Mouse (Mus musculus) embryonic facial prominence, embryonic 15.5 days (tissue): ENCODE results near the gene D330045A20Rik. TPM values are rescaled to one million over a fixed set of nuclear protein-coding genes. Genes with fewer than 3 reads are reported as not detected.
"Not testable (repeated sequence)": the region's sequence is repeated elsewhere in the genome, so short reads cannot be mapped to it uniquely, and the experiment has no call there.

Experiments used
- ATAC-seq: fragments of 200-750 bp; cut with Nextera tagmentation; 2 replicates; pipeline ENCODE4 v1.8.0; 2017; ENCODE audit warnings: low read depth, moderate TSS enrichment; ENCODE audit not compliant: insufficient number of reproducible peaks, low FRiP score, low TSS enrichment
- H3K27ac ChIP-seq: fragments of 300-500 bp; sonication (generic); replicated peaks from 2 replicates; pipeline ENCODE4 v1.5.1; 2015; ENCODE audit warnings: mild to moderate bottlenecking, inconsistent platforms
- H3K27me3 ChIP-seq: fragments of 300-500 bp; sonication (generic); 2 replicates; pipeline ENCODE4 v1.6.1; 2015; ENCODE audit warnings: inconsistent platforms
- H3K36me3 ChIP-seq: fragments of 300-500 bp; sonication (generic); 2 replicates; pipeline ENCODE4 v1.6.1; 2015; ENCODE audit warnings: mild to moderate bottlenecking, inconsistent platforms
- H3K4me1 ChIP-seq: fragments of 300-500 bp; sonication (generic); 2 replicates; pipeline ENCODE4 v1.6.1; 2015; ENCODE audit warnings: inconsistent platforms
- H3K4me2 ChIP-seq: fragments of 300-500 bp; sonication (generic); replicated peaks from 2 replicates; pipeline ENCODE4 v1.6.1; 2015; ENCODE audit warnings: mild to moderate bottlenecking, inconsistent platforms
- H3K4me3 ChIP-seq: fragments of 300-500 bp; sonication (generic); replicated peaks from 2 replicates; pipeline ENCODE4 v1.5.1; 2015; ENCODE audit warnings: mild to moderate bottlenecking, inconsistent platforms
- H3K9ac ChIP-seq: fragments of 300-500 bp; sonication (generic); 2 replicates; pipeline ENCODE4 v1.6.1; 2015; ENCODE audit warnings: inconsistent platforms
- H3K9me3 ChIP-seq: fragments of 300-500 bp; sonication (generic); replicated peaks from 2 replicates; pipeline ENCODE4 v1.6.1; 2016; ENCODE audit warnings: inconsistent platforms
- WGBS: fragments of 180-500 bp; shearing (Covaris S2); methylation state at CpG from one replicate; pipeline ENCODE4 v1.1.7; 2015; 5-methylcytosine and 5-hydroxymethylcytosine counted together
- polyA plus RNA-seq: library from polyadenylated mRNA; unstranded; fragments of >200 nt; fragmentation: Nextera tagmentation; extraction: Ambion mirVana; gene quantifications from 2 replicates; pipeline ENCODE4 v1.2.1, GENCODE M21; 2015

Gene D330045A20Rik
- polyA plus RNA-seq: 0.77 and 0.95 TPM in 2 replicates

DNA sequence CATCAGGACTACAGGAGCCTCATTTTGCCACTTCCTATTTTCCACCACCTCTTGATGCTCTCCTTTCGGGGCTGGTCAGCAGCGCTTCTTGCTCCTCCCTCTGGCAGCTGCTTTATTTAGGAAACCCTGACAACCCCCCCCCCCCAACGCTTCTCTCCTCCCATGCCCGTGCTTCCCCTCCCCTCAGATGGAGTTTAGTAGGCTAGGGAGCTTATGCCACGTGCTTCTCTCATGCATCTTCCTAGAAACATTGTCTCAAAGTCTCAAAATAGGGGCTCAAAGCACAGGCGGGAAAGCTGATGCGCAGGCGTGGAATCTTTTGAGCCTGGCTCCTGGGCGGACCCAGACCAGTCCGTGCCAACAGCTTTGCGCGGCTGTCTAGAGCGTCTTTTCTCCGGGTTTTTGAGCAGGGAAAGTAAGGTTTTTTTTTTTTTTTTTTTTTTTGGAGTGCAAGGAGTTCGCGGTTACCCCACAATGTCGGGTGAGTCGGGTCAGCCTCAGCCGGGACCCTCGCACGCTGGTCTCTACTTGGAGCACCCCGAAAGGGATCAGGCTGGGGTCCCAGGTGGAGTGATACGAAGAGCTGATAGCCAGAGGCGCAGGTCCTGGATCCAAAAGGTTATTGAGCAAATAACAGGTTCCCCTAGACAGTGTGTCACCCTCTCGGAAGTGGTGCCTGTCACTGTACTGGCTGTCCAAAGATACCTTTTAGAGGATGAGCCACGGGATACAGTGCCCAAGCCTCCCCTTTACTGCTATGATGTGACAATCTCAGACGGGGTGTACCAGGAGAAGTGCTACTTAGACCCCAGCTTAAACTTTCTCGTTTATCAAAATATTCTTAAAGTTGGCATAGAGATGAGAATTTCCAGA is at the start of gene D330045A20Rik:
TSS of gene D330045A20Rik (plus strand) at position 346 of the 873 bp plus-strand sequence.
- Histone ChIP-seq H3K4me3 (peak within 1 kb of the TSS; percentile 33), H3K4me2 (peak within 1 kb of the TSS; percentile 47), H3K9me3 (no peaks in the 10 kb centered on the region), H3K27ac (no peak within 1 kb of the TSS), H3K4me1 (no peaks in the 10 kb centered on the region), H3K9ac (no peak within 1 kb of the TSS), H3K36me3 (no peaks in the 10 kb centered on the region), H3K27me3 (peaks cover 9% of the 10 kb centered on the region; the same call in 1 of the 2 replicates)
- ATAC-seq: no peak
- 22% methylated on average over 28 of the region's 28 CpGs for WGBS

- H3K4me2 ChIP-seq: no peak overlapping the region
- no peak overlapping the region for H3K9ac ChIP-seq
- no peaks in the 10 kb centered on the region for H3K9me3 ChIP-seq
- 81% methylated on average over 2 of the region's 2 CpGs for WGBS
- no peak for ATAC-seq
- no peaks in the 10 kb centered on the region; the same call in 1 of the 2 replicates for H3K27me3 ChIP-seq
- H3K27ac ChIP-seq: no peak overlapping the region
- H3K36me3 ChIP-seq: no peaks in the 10 kb centered on the region
- no peaks in the 10 kb centered on the region for H3K4me1 ChIP-seq
- H3K4me3 ChIP-seq: no peak overlapping the region
These were observed 47.6 kb upstream of the D330045A20Rik start for GRCm38 (mm10) chrX:139432550-139432949.

DNA sequence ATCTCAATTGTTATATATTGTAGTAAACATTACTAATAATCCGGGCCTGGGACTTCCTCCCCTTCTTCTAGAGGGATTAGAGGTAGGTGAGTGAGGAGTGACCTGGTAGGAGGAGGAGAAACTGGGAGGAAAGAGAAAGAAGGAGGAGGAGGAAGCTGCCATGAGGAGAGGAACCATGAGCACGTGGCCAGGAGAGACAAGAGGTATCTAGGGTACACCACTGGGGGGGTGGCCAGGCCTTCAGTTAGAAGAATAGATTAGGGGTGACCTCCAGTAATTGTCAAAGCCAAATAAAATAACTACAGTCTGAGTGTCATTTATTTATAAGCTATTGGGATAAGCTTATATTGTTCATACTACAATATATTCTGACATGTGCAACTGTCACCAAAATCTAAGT is 45.0 kb upstream of the D330045A20Rik start:
- H3K36me3 ChIP-seq: no peaks in the 10 kb centered on the region
- H3K4me1 ChIP-seq: no peaks in the 10 kb centered on the region
- H3K27me3 ChIP-seq: no peaks in the 10 kb centered on the region; the same call in 1 of the 2 replicates
- no peak overlapping the region for H3K9ac ChIP-seq
- H3K27ac ChIP-seq: no peak overlapping the region
- H3K9me3 ChIP-seq: no peaks in the 10 kb centered on the region
- no peak overlapping the region for H3K4me2 ChIP-seq
- WGBS: 62% methylated on average over 2 of the region's 2 CpGs
- no peak overlapping the region for H3K4me3 ChIP-seq
- no peak for ATAC-seq

- H3K27me3 ChIP-seq, H3K27ac ChIP-seq, H3K36me3 ChIP-seq, H3K9me3 ChIP-seq, ATAC-seq, H3K4me3 ChIP-seq, H3K9ac ChIP-seq, H3K4me2 ChIP-seq, H3K4me1 ChIP-seq: not testable (repeated sequence)
- WGBS: 92% methylated on average over 22 of the region's 22 CpGs
These were observed 39.1 kb upstream of the D330045A20Rik start for GRCm38 (mm10) chrX:139441057-139441456.

DNA sequence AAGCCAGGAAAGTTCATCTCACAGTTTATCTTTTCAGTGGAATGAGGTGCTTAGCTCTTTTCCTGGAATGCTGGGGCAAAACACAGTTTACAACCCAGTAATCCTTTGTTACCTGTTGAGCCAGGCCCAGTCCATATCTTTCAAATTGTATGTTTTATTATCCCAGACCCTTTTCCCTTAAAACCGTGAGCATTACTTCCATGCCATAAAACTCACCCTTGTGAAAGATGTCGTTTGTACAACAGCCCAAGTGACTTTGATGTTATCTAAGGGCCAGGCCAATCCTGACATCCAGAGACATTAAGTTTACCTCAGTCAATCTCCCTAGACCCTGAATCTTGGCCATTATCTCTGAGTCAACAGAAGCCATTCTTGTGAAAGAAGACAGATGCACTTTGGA is 23.4 kb upstream of the D330045A20Rik start:
- WGBS: 61% methylated on average over 2 of the region's 2 CpGs
- H3K27ac ChIP-seq: no peak overlapping the region
- no peak for ATAC-seq

GRCm38 (mm10) chrX:139482083-139482482 is 1.9 kb downstream of the D330045A20Rik start:
- no peak overlapping the region for H3K4me2 ChIP-seq
- no peaks in the 10 kb centered on the region for H3K4me1 ChIP-seq
- H3K27ac ChIP-seq: no peak overlapping the region
- H3K27me3 ChIP-seq: peaks cover 9% of the 10 kb centered on the region; the same call in 1 of the 2 replicates
- no peaks in the 10 kb centered on the region for H3K36me3 ChIP-seq
- no peak overlapping the region for H3K4me3 ChIP-seq
- 49% methylated on average over 7 of the region's 7 CpGs for WGBS
- H3K9ac ChIP-seq: no peak overlapping the region
- no peaks in the 10 kb centered on the region for H3K9me3 ChIP-seq
- no peak for ATAC-seq

More for the DNA sequence above, 23.4 kb upstream of the D330045A20Rik start:
- H3K9ac ChIP-seq: no peak overlapping the region
- H3K27me3 ChIP-seq: no peaks in the 10 kb centered on the region
- no peaks in the 10 kb centered on the region for H3K4me1 ChIP-seq
- H3K4me3 ChIP-seq: no peak overlapping the region
- H3K9me3 ChIP-seq: no peaks in the 10 kb centered on the region
- H3K36me3 ChIP-seq: no peaks in the 10 kb centered on the region
- no peak overlapping the region for H3K4me2 ChIP-seq

DNA sequence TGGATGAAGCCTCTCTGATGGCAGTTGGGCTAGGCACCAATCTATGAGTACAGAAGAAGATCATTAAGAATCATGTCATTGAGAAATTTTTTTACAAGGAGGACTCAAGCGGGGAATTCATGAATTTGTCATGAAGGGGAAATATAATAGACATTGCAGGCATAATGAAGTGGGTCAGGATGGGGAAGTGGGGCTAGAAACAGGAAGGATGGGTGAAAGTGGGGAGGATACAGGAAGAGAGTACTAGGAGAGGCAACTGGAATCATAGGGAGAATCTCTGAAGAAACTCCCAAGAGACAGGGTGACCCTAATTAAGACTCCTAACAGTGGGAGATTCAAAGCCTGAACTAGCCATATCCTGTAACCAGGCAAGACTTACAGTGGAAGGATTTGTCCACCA is 4.8 kb downstream of the D330045A20Rik start:
- Histone ChIP-seq H3K27ac (no peak overlapping the region), H3K4me3 (no peak overlapping the region), H3K36me3 (no peaks in the 10 kb centered on the region), H3K9ac (no peak overlapping the region), H3K27me3 (peaks cover 9% of the 10 kb centered on the region; the same call in 1 of the 2 replicates), H3K4me2 (no peak overlapping the region), H3K4me1 (no peaks in the 10 kb centered on the region), H3K9me3 (no peaks in the 10 kb centered on the region)
- no peak for ATAC-seq
- WGBS: 77% methylated on average over 1 of the region's 1 CpGs

- Histone ChIP-seq H3K27me3 (no peaks in the 10 kb centered on the region), H3K36me3 (no peaks in the 10 kb centered on the region), H3K4me3 (no peak overlapping the region), H3K4me1 (no peaks in the 10 kb centered on the region), H3K27ac (no peak overlapping the region), H3K9ac (no peak overlapping the region), H3K9me3 (no peaks in the 10 kb centered on the region), H3K4me2 (no peak overlapping the region)
- WGBS: 69% methylated on average over 2 of the region's 2 CpGs
- ATAC-seq: no peak
These were observed 36.0 kb downstream of the D330045A20Rik start for GRCm38 (mm10) chrX:139516156-139516555.

GRCm38 (mm10) chrX:139519251-139519650 is 39.1 kb downstream of the D330045A20Rik start:
- H3K4me3 ChIP-seq: no peak overlapping the region
- no peak overlapping the region for H3K9ac ChIP-seq
- ATAC-seq: no peak
- no peaks in the 10 kb centered on the region for H3K9me3 ChIP-seq
- H3K4me1 ChIP-seq: no peaks in the 10 kb centered on the region
- no peak overlapping the region for H3K4me2 ChIP-seq
- no peaks in the 10 kb centered on the region for H3K27me3 ChIP-seq
- WGBS: 75% methylated on average over 2 of the region's 2 CpGs
- no peak overlapping the region for H3K27ac ChIP-seq
- no peaks in the 10 kb centered on the region for H3K36me3 ChIP-seq

DNA sequence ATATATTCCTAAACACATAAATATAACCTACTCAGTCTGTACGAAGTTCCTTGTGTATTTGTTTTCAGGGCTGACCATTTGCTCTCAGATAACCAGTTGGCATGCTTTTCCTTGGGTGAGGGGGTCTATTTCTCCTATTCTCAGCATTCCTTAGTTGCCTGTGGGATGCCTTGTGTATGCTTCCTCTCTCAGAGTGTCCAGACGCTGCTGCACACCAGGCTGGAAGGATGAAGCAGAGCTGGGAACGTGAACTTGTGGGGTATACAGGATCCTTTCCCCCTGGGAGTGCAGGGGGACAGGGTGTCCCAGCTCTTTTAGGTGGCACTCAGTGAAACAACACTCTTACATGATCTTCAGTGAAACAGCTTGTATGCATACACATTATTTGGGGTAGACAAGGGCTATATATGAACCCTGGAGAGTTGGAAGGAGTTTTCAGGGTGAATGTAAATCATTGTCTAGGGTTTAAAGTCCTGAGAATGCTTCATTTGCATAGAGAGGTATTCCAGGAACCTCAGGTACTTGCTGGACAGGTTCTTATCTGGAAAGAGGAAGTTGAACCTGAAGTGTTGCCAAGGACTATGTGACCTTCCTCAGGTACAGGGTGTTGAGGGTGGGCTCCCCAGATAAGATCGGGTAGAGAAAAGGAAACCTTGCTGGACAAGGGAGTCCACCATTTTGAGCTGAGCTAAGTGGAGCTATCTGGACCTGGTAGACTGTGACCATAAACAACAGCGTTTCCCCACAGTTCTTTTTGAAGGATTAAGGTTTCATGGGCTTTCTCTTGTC is 44.3 kb downstream of the D330045A20Rik start:
- Histone ChIP-seq H3K27me3 (no peaks in the 10 kb centered on the region), H3K27ac (no peak overlapping the region), H3K9me3 (no peaks in the 10 kb centered on the region), H3K36me3 (no peaks in the 10 kb centered on the region), H3K4me1 (no peaks in the 10 kb centered on the region), H3K4me3 (no peak overlapping the region), H3K4me2 (no peak overlapping the region), H3K9ac (no peak overlapping the region)
- ATAC-seq: no peak
- 59% methylated on average over 5 of the region's 5 CpGs for WGBS

GRCm38 (mm10) chrX:139525724-139526123 is 45.6 kb downstream of the D330045A20Rik start:
- ATAC-seq: no peak
- H3K4me2 ChIP-seq: no peak overlapping the region
- H3K4me3 ChIP-seq: no peak overlapping the region
- H3K4me1 ChIP-seq: no peaks in the 10 kb centered on the region
- no peak overlapping the region for H3K9ac ChIP-seq
- H3K27ac ChIP-seq: no peak overlapping the region
- no peaks in the 10 kb centered on the region for H3K36me3 ChIP-seq
- 61% methylated on average over 2 of the region's 2 CpGs for WGBS
- H3K9me3 ChIP-seq: no peaks in the 10 kb centered on the region
- H3K27me3 ChIP-seq: no peaks in the 10 kb centered on the region
